Mouse (Mus musculus): Measurements from ENCODE around the gene Wdr44. TPM values are rescaled to one million over a fixed set of nuclear protein-coding genes. Genes with fewer than 3 reads are reported as not detected.
"Not testable (repeated sequence)": the region's sequence is repeated elsewhere in the genome, so short reads cannot be mapped to it uniquely, and the experiment has no call there.

Wdr44 gene
- polyA plus RNA-seq, 1 experiment from 2014 or later: 6.3 TPM

- H3K36me3 ChIP-seq (ENCODE audit: control insufficient read depth, insufficient read depth, low read length): no peaks in the 10 kb centered on the region
- no peaks in the 10 kb centered on the region for H3K4me1 ChIP-seq (replicated peaks; ENCODE audit: control insufficient read depth, insufficient read depth)
- H3K4me2 ChIP-seq (replicated peaks; ENCODE audit: low read depth): no peak overlapping the region
- 75% methylated on average over 2 of the region's 2 CpGs for WGBS
- ATAC-seq (ENCODE audit: low FRiP score, low TSS enrichment): no peak
- no peaks in the 10 kb centered on the region for H3K27me3 ChIP-seq (ENCODE audit: control insufficient read depth, insufficient read depth, low read length)
- H3K27ac ChIP-seq (replicated peaks): no peak overlapping the region
- TF ChIP-seq EP300 (optimal IDR thresholded peaks at IDR 0.05): no peak
- TF ChIP-seq CTCF (IDR thresholded peaks at IDR 0.05; ENCODE audit: low read depth): no peak
- no peak overlapping the region for H3K4me3 ChIP-seq (ENCODE audit: low read depth, low read length)
- H3K9me3 ChIP-seq (ENCODE audit: control insufficient read depth, low read length): no peaks in the 10 kb centered on the region
- DNase-seq (ENCODE audit: low spot score): no peak
- H3K9ac ChIP-seq (ENCODE audit: low read length): no peak overlapping the region
Observed at GRCm38 (mm10) chrX:23810365-23810764, 117.5 kb downstream of the Wdr44 start.

DNA sequence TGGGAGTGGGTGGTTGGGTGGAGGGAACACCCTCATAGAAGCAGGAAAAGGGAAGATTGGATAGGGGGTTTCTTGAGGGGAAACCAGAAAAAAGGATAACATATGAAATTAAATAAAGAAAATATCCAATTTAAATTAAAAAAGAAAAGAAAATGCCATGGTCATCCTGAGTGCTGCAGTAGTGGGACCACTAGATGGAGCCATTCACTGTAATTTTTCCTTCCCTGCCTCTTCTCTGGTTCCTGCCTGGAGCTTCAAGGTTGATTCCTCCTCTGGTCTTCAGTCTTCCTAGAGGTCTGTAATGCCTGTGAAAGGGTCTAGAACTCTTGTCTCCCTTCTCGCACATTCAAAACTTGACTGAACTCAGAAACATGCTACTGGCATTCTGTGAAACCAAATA is 120.4 kb downstream of the Wdr44 start:
- ATAC-seq (ENCODE audit: low FRiP score, low TSS enrichment); H3K4me3 ChIP-seq (ENCODE audit: low read depth, low read length); DNase-seq (ENCODE audit: low spot score); H3K36me3 ChIP-seq (ENCODE audit: control insufficient read depth, insufficient read depth, low read length); H3K9ac ChIP-seq (ENCODE audit: low read length); H3K4me2 ChIP-seq (replicated peaks; ENCODE audit: low read depth); H3K4me1 ChIP-seq (replicated peaks; ENCODE audit: control insufficient read depth, insufficient read depth); H3K9me3 ChIP-seq (ENCODE audit: control insufficient read depth, low read length); H3K27ac ChIP-seq (replicated peaks); H3K27me3 ChIP-seq (ENCODE audit: control insufficient read depth, insufficient read depth, low read length): not testable (repeated sequence)
- WGBS: 84% methylated on average over 1 of the region's 1 CpGs
- TF ChIP-seq CTCF (IDR thresholded peaks at IDR 0.05; ENCODE audit: low read depth): peak; percentile 44

DNA sequence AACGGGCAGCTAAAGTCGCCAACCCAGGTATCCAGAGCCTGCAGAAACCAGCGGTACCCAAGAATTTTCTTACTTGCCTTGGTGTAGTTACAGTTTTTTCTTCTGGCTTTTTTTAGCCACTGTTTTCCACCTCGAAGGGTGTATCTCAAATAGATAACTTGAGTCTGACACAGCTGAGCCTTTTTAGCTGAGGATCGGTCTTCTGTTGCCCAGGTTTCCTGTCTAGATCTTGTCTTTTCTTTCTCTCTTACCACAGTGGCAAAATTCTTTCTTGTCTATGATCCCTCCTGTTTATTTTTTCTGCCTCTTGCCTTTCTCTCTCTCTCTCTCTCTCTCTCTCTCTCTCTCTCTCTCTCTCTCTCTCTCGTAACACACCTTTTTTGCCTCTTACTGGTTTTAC is 130.0 kb downstream of the Wdr44 start:
- H3K27me3 ChIP-seq (ENCODE audit: control insufficient read depth, insufficient read depth, low read length); H3K9me3 ChIP-seq (ENCODE audit: control insufficient read depth, low read length); H3K27ac ChIP-seq (replicated peaks); H3K36me3 ChIP-seq (ENCODE audit: control insufficient read depth, insufficient read depth, low read length); H3K4me3 ChIP-seq (ENCODE audit: low read depth, low read length); H3K4me1 ChIP-seq (replicated peaks; ENCODE audit: control insufficient read depth, insufficient read depth); ATAC-seq (ENCODE audit: low FRiP score, low TSS enrichment); H3K4me2 ChIP-seq (replicated peaks; ENCODE audit: low read depth); DNase-seq (ENCODE audit: low spot score); H3K9ac ChIP-seq (ENCODE audit: low read length): not testable (repeated sequence)
- WGBS: 77% methylated on average over 6 of the region's 6 CpGs

DNA sequence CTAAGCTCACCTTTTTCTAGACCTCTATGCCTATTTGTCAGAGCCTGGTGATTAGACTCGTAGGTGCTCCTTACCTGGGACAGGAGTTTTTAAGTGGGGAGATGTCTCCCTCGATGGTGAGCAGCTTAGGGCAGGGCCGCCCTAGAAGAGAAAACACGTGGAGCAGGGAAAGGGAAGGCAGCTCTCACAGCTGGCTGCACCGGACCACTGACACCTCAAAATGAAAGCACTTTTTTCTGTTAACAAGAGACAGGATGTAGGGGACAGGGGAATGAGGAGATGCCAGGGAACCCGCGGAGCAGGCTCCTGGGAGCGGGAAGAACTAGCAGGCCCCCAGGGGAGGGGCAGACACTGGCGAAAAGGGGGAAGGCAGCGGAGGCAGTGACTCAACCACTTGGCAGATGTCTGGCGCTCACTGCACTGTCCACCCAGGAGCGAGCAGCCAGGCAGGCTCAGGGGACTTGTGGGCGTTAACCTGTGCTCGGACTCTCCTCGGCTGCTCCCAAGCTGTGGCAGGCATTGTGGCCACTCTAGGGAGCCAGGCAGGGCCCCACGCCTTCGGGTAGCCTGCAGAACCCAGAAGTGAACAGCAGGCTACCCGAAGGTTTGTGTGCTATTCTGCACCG is 130.7 kb downstream of the Wdr44 start:
- no peak overlapping the region for H3K9ac ChIP-seq (ENCODE audit: low read length)
- H3K36me3 ChIP-seq (ENCODE audit: control insufficient read depth, insufficient read depth, low read length): no peaks in the 10 kb centered on the region
- no peaks in the 10 kb centered on the region for H3K4me1 ChIP-seq (replicated peaks; ENCODE audit: control insufficient read depth, insufficient read depth)
- 60% methylated on average over 17 of the region's 19 CpGs for WGBS
- H3K27me3 ChIP-seq (ENCODE audit: control insufficient read depth, insufficient read depth, low read length): no peaks in the 10 kb centered on the region
- peak overlapping the region; percentile 10; the same call in 1 of the 2 replicates for H3K4me3 ChIP-seq (ENCODE audit: low read depth, low read length)
- H3K27ac ChIP-seq (replicated peaks): no peak overlapping the region
- DNase-seq (ENCODE audit: low spot score) (no peak), ATAC-seq (ENCODE audit: low FRiP score, low TSS enrichment) (0 out of 2 replicates have a peak, but pooled peaks have one; percentile 35)
- TF ChIP-seq EP300 (optimal IDR thresholded peaks at IDR 0.05) (no peak), CTCF (IDR thresholded peaks at IDR 0.05; ENCODE audit: low read depth) (no peak)
- peak overlapping the region; percentile 17; the same call in 1 of the 2 replicates for H3K4me2 ChIP-seq (replicated peaks; ENCODE audit: low read depth)
- no peaks in the 10 kb centered on the region for H3K9me3 ChIP-seq (ENCODE audit: control insufficient read depth, low read length)

GRCm38 (mm10) chrX:23833784-23834183 is 140.9 kb downstream of the Wdr44 start:
- H3K9ac ChIP-seq (ENCODE audit: low read length); ATAC-seq (ENCODE audit: low FRiP score, low TSS enrichment); H3K27me3 ChIP-seq (ENCODE audit: control insufficient read depth, insufficient read depth, low read length); DNase-seq (ENCODE audit: low spot score); H3K9me3 ChIP-seq (ENCODE audit: control insufficient read depth, low read length); H3K4me2 ChIP-seq (replicated peaks; ENCODE audit: low read depth); H3K4me3 ChIP-seq (ENCODE audit: low read depth, low read length); H3K36me3 ChIP-seq (ENCODE audit: control insufficient read depth, insufficient read depth, low read length); H3K27ac ChIP-seq (replicated peaks); H3K4me1 ChIP-seq (replicated peaks; ENCODE audit: control insufficient read depth, insufficient read depth): not testable (repeated sequence)
- WGBS: 81% methylated on average over 11 of the region's 11 CpGs

DNA sequence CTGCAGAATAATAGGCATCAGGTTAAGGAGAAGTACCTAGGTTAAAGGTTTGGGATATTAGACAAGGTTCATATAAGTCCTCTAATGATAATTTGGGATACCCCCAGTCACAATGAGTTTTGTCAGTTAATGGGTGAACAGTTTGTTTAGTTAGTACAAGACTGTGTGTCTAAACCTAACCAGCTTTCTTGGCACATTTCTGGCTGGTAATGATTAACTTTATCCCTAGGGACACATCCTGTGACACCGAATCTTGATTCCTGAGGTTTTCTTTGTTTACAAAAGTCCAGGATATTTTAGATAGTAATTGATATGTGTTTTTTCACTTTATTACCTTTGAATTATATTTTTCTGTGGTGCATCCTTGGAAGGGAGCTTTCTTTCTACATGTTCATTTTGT is 148.1 kb downstream of the Wdr44 start:
- Histone ChIP-seq H3K36me3 (ENCODE audit: control insufficient read depth, insufficient read depth, low read length) (no peaks in the 10 kb centered on the region), H3K9me3 (ENCODE audit: control insufficient read depth, low read length) (no peaks in the 10 kb centered on the region), H3K4me2 (replicated peaks; ENCODE audit: low read depth) (no peak overlapping the region), H3K27ac (replicated peaks) (no peak overlapping the region), H3K4me3 (ENCODE audit: low read depth, low read length) (no peak overlapping the region), H3K4me1 (replicated peaks; ENCODE audit: control insufficient read depth, insufficient read depth) (no peaks in the 10 kb centered on the region), H3K9ac (ENCODE audit: low read length) (no peak overlapping the region), H3K27me3 (ENCODE audit: control insufficient read depth, insufficient read depth, low read length) (no peaks in the 10 kb centered on the region)
- TF ChIP-seq EP300 (optimal IDR thresholded peaks at IDR 0.05) (no peak), CTCF (IDR thresholded peaks at IDR 0.05; ENCODE audit: low read depth) (no peak)
- DNase-seq (ENCODE audit: low spot score): no peak
- ATAC-seq (ENCODE audit: low FRiP score, low TSS enrichment): no peak
- 61% methylated on average over 1 of the region's 1 CpGs for WGBS

Other genes with a start within 250 kb of the Wdr44 start
- not detected in 2 replicates for gene Gm4907, start 189.5 kb downstream of the Wdr44 start, polyA plus RNA-seq (2015; fragmentation: Nextera tagmentation; extraction: Ambion mirVana)

Measured in stomach, postnatal 0 days (tissue).